Mouse (Mus musculus): ENCODE data around the gene Ubqln3.

The Ubqln3 gene

DNA sequence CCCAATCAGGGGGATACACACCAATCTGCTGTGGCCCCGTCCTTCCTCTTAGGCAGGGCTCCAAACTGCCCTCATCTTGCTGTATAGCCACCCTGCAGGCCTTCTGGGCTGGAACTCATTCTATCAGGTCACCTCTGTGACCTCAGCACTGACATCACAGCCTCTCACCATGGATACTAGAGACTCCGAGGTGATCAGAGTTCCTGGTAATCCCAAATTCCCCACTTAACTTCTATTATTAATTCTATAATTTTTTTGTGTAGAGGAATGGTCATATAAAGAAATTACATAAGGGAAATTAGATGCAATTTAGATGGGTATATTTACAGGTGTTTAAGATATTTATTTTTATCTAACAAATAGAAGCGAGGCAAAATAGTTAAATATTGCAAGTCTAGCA is at the start of gene Ubqln3:
TSS of gene Ubqln3 (minus strand) at position 101 of the 400 bp plus-strand sequence.
- no peak for DNase-seq (ENCODE audit: low read depth)

DNA sequence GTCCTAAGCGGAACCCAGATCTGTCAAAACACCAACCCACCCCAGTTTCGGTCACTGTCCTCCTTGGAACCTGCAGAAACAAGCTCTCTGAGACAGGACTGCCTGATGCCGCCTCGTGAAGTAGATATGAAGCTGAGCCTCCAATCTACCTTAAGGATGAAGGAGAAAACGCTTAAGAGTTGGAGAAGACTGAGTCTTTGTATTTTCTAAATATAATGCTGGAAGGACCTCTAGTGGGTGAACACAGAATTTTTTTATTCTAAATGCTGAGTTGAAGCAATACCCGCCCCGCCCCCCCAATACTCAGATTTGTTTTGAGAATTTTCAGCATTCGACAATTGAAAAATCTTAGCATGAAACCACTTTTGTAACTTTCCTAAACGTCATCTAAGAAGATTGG is 48.2 kb upstream of the Ubqln3 start:
- no peak for DNase-seq (ENCODE audit: low read depth)

DNA sequence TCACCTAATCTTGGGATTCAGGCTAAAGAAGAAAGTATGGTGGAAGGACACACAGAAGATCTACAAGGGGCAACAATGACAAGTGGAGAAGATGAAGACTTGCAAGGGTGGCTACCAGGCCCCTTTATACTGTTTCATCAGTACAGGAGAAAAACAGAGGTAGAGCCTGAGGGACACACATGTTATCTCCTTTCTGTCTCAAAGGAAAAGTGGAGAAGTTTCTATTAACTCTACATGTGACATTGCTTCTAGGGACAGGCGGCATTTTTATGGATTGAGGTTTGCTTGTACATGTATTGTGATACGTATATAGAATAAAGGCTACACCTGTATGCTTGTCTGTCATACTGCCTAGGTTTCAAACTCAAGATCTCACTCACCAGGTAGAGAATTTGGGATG is 40.2 kb upstream of the Ubqln3 start, which contains the start of gene Olfr648:
TSS of gene Olfr648 (minus strand) at position 101 of the 400 bp plus-strand sequence.
- DNase-seq (ENCODE audit: low read depth): no peak

DNA sequence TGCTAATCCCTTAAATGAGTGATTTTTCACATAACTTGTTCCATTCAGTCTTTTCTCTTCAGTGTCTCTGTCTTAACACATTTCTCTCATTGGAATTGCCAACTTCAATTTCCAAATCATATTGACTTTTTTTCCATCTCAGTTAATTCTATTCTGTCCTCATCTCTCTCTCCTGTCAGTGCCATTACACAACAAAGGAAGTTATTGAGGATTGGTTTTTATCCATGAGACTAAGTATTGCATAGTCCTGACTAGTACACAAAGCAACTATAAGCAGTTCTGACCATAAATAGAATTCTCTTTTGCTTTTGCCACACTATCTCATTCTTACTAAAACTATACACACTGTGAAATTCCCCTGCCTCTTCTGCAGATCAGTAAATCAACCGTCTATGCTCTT is 36.0 kb upstream of the Ubqln3 start:
- DNase-seq (ENCODE audit: low read depth): no peak

DNA sequence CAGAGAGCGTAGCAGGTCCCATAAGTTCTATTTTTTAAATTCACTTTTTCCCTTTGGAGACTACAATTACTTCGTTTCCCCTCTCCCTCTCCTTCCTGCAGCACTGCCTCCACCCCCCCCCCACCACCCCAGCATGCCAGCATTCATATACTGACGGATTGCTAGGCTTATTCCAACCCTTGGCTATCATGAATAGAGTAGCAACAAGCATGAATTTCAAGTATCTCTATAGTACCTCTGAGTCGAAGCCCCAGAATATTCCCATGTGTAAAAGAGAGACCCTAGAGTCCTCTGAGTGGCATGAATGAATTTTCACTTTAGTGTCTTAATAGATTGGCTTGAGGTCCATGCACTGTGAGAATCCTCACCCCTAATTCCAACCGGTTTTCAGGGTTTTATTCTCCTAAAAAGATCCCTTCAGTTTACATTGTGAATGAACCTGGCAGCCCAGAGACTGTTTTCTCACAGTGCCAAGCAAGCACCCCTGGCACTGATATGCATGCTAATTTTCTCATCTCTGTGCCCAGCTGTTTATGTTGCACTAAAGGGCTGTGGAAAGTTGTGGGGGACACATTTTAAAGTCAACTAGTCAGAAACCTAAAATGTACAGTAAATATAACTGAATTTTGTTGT is 35.5 kb upstream of the Ubqln3 start:
- DNase-seq (ENCODE audit: low read depth): no peak

DNA sequence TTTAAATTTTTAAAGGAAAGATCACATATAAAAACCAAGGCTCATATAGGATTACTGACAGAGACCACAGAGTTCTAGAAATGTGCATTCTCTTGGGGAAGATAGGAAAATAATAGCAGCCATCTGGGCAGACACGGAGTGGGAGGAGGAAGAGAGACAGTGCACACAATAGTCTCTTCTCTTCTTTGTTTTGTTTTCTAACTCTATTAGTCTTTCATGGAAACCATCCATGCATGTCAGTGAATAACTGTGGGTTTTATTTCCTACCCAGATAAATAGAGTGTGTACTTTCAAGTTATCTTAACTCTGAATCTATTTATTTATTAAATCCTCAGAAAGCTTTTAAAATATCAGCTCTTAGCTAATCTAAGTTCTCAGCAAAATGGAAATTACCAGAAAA is 32.0 kb upstream of the Ubqln3 start:
- DNase-seq (ENCODE audit: low read depth): no peak

DNA sequence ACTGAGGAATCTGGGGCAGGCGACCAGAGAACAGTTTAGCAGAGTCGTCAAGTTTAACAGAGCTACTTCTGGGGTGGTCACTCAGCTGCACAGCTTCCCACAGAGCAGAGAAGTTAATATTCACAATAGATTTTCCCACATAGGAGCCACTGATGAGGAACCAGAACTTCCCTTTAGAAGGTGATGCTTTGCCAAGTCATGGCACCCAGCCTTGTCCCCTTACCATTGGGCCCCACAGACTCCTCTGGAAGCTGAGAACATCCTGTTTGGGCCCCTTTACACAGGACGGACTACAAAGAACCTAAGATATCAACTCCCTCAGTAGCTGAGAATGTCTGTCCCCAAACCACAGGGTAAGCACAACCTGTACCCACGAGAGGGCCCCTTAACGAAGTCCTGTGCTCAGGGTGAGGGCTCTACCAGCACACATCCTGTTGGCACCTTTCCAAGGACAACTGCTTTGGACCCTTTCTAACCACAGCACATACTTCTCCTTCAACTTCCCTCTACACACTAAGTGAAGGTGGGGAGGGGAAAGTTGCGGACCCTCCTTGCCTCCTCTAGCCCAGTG is 26.6 kb upstream of the Ubqln3 start:
- DNase-seq (ENCODE audit: low read depth): no peak

DNA sequence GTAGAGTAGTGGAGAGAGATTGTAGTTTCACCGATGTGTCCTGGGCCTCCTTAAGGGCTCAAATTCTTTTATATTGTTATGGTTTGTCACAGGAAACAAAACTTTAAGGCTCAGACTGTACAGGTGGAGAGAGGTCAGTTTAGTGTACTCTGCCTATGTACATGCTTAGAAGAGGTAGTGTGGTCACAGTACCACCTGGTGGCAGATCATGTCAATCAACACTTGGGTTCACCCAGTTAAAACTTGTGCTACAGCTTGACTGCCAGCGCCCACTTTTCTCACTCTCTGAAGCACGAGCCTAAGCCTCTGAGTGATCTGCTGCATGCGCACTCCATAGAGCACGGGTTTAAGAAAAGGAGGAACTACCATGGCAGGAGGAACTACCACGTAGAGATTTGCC is 24.0 kb upstream of the Ubqln3 start:
- no peak for DNase-seq (ENCODE audit: low read depth)

DNA sequence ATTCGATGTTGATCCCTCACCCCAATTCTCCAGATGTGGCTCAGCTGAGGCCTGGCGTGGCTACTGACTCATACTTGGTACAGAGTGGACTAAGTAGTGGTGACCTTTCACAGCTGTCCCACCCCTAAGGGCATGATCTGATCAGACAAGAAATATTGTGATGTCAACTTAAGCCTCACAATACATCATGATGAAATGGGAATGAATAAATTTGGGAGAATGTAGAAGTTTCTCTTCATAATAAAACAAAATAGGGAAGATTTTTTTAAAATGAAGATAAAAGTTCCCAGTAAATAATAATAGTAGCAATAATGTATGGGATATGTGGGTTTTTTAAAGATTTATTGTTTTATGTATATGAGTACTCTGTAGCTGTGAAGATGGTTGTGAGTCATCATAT is 7.4 kb upstream of the Ubqln3 start, which contains the start of gene Ubqlnl:
TSS of gene Ubqlnl (minus strand) at position 101 of the 400 bp plus-strand sequence.
- DNase-seq (ENCODE audit: low read depth): no peak

DNA sequence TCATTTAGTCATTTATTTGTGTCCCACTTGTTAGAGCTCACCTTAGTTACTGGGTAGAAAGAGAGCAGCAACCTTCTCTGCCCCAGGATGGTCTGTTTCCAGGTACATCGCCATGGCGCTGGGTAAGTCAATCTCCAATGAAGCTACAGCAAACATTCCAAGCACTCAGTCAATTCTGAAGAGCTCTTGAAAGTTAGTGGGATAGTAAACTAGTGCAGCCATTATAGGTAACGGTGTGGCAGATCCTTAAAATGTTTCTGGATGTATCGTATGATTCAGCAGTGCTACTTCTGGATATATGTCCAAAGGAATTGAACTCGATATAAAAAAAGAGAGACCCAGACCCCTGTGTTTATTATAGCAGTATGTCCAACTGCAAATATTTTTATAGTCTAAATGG is 5.8 kb downstream of the Ubqln3 start, which contains the start of gene Olfr643:
TSS of gene Olfr643 (minus strand) at position 101 of the 400 bp plus-strand sequence.
- no peak for DNase-seq (ENCODE audit: low read depth)

DNA sequence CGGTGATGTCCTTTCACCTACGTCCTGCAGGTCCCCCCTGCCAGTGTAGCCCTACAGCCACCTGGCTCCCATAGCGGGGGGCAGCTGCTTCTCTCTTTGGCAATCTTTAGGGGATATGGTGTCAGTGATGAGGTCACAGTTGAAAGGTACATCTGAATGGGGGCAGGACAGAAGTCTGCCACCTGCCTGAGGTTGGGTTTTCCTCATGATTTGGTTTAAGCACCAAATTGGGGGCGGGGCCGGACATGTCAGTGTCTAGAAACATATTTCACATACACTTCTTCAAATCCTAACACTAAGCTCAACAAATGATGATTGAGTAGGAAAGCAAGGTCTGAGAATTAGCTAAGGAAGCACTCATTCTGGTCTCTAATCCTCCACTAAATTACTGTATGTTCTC is 13.4 kb downstream of the Ubqln3 start, which contains the start of gene Ubqln5:
TSS of gene Ubqln5 (minus strand) at position 101 of the 400 bp plus-strand sequence.
- no peak for DNase-seq (ENCODE audit: low read depth)

DNA sequence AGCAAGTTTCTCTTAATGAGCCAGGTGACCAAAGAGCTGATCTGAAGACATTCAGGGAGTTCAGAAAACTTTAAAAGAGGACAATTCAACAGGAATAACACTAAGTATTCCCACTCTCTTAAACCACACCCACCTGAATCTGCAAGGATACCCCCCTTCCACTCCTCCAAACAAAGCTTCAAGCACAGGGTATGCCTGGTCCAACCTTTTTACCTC is 38.4 kb downstream of the Ubqln3 start, which contains the start of gene Olfr646:
TSS of gene Olfr646 (plus strand) at position 117 of the 216 bp plus-strand sequence.
- no peak for DNase-seq (ENCODE audit: low read depth)

DNA sequence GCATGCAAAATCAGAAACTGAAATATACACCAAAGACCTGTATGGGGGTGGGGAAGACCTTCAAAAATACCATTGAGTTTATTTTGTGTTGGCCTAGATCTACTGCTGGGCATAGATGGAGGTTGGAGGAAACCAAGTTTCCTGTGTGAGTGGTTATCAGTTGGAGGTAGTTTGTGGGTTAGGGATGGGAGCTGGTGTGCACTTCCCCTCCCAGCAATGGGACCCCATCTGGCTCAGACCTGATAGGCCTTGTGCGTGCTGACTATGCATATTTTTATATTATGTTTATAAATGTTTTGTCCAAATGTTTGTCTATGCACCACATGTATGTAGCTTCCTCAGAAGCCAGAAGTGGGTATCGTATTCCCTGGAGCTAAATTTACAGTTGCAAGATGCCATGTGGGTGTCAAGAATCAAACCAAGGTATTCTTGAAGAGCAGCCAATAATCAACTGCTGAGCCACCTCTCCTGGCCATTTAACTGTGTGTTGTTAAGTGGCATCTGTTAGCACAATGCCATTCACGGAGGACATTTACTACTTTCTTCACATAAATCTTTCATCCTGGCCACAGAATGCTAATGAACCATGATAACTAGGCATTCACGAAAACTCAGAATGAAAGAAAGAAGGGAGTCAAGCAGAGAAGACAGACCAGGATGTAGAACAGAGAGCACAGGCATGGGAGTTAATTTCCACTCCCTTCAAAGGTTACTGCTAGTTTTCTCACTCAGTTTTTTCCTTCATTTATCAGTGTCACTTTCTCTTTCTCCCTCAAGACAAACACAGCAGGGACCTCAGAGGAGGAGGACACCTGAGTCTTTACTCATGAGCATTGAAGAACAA is 38.9 kb downstream of the Ubqln3 start:
- DNase-seq (ENCODE audit: low read depth): no peak

Measured in c-Kit-positive CD71-positive TER-119-negative erythroid progenitor cells, embryonic 14.5 days (primary cell).